Mouse (Mus musculus) heart, postnatal 0 days (tissue): ENCODE measurements at regions not wholly inside any gene's neighbourhood (a gene's known extent, or its start where the extent isn't known, plus 50 kb on each side); places are given as distances from the start of the nearest gene placed in this dataset.

Source experiments
- CTCF ChIP-seq: IDR thresholded peaks from 2 replicates; pipeline ENCODE4 v1.5.1; 2016; ENCODE audit warnings: antibody characterized with exemption, control low read depth, low read depth
- EP300 ChIP-seq: IDR thresholded peaks from 2 replicates; pipeline ENCODE4 v1.6.1; 2016; ENCODE audit warnings: antibody characterized with exemption, low read depth

- TF ChIP-seq CTCF (no peak), EP300 (no peak)
Observed at GRCm38 (mm10) chrX:11180194-11180816, 118.8 kb upstream of the H2al1a start.
